Mouse (Mus musculus): Measurements from ENCODE around the gene Gm10031. TPM values are rescaled to one million over a fixed set of nuclear protein-coding genes. Genes with fewer than 3 reads are reported as not detected.

Gene Gm10031
- polyA plus RNA-seq, 1 experiment from 2014 or later: 0.14 TPM

- no peaks in the 10 kb centered on the region for H3K4me1 ChIP-seq (replicated peaks; ENCODE audit: control insufficient read depth, insufficient read depth, low read length)
- ATAC-seq (replicated peaks; ENCODE audit: low FRiP score) (no peak), DNase-seq (ENCODE audit: low spot score) (no peak)
- no peak overlapping the region for H3K4me2 ChIP-seq
- no peaks in the 10 kb centered on the region for H3K9me3 ChIP-seq (ENCODE audit: control insufficient read depth, low read length)
- no peak overlapping the region for H3K4me3 ChIP-seq (ENCODE audit: low read depth, low read length)
- H3K36me3 ChIP-seq (ENCODE audit: control insufficient read depth, insufficient read depth, low read length): no peaks in the 10 kb centered on the region
- H3K9ac ChIP-seq (ENCODE audit: low read depth, low read length): no peak overlapping the region
- WGBS: 74% methylated on average over 4 of the region's 4 CpGs
- H3K27me3 ChIP-seq (replicated peaks; ENCODE audit: control insufficient read depth, insufficient read depth, low read length): no peaks in the 10 kb centered on the region
- no peak overlapping the region for H3K27ac ChIP-seq (ENCODE audit: low read depth, low read length)
Measured at GRCm38 (mm10) chr1:156533911-156534310, 10.1 kb downstream of the Gm10031 start.

GRCm38 (mm10) chr1:156537031-156537430 is 13.2 kb downstream of the Gm10031 start:
- Histone ChIP-seq H3K4me2 (no peak overlapping the region), H3K4me1 (replicated peaks; ENCODE audit: control insufficient read depth, insufficient read depth, low read length) (no peaks in the 10 kb centered on the region; the same call in 1 of the 2 replicates), H3K4me3 (ENCODE audit: low read depth, low read length) (no peak overlapping the region), H3K9me3 (ENCODE audit: control insufficient read depth, low read length) (no peaks in the 10 kb centered on the region), H3K27me3 (replicated peaks; ENCODE audit: control insufficient read depth, insufficient read depth, low read length) (no peaks in the 10 kb centered on the region), H3K9ac (ENCODE audit: low read depth, low read length) (no peak overlapping the region), H3K36me3 (ENCODE audit: control insufficient read depth, insufficient read depth, low read length) (no peaks in the 10 kb centered on the region), H3K27ac (ENCODE audit: low read depth, low read length) (no peak overlapping the region)
- WGBS: 57% methylated on average over 2 of the region's 2 CpGs
- ATAC-seq (replicated peaks; ENCODE audit: low FRiP score): no peak
- no peak for DNase-seq (ENCODE audit: low spot score)

GRCm38 (mm10) chr1:156537701-156538100 is 13.9 kb downstream of the Gm10031 start:
- no peaks in the 10 kb centered on the region for H3K27me3 ChIP-seq (replicated peaks; ENCODE audit: control insufficient read depth, insufficient read depth, low read length)
- no peaks in the 10 kb centered on the region; the same call in 1 of the 2 replicates for H3K4me1 ChIP-seq (replicated peaks; ENCODE audit: control insufficient read depth, insufficient read depth, low read length)
- no peaks in the 10 kb centered on the region for H3K36me3 ChIP-seq (ENCODE audit: control insufficient read depth, insufficient read depth, low read length)
- H3K4me3 ChIP-seq (ENCODE audit: low read depth, low read length): no peak overlapping the region
- H3K9me3 ChIP-seq (ENCODE audit: control insufficient read depth, low read length): no peaks in the 10 kb centered on the region
- H3K27ac ChIP-seq (ENCODE audit: low read depth, low read length): no peak overlapping the region
- no peak overlapping the region for H3K9ac ChIP-seq (ENCODE audit: low read depth, low read length)
- no peak overlapping the region for H3K4me2 ChIP-seq
- WGBS: 75% methylated on average over 6 of the region's 6 CpGs
- ATAC-seq (replicated peaks; ENCODE audit: low FRiP score): no peak
- no peak for DNase-seq (ENCODE audit: low spot score)

DNA sequence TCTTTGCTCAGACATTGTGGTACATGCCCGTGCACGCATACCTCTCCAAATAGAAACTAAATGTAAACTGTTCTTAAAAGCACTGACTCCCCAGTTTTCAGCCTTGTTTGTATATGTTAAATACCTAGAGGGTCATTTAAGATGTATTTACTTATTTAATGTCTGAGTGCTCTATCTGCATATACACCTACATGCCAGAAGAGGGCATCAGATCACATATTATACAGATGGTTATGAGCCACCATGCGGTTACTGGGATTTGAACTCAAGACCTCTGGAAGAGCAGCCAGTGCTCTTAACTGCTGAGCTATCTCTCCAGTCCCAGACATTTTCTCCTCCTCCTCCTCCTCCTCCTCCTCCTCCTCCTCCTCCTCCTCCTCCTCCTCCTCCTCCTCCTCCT is 14.6 kb downstream of the Gm10031 start:
- Histone ChIP-seq H3K4me1 (replicated peaks; ENCODE audit: control insufficient read depth, insufficient read depth, low read length) (no peaks in the 10 kb centered on the region; the same call in 1 of the 2 replicates), H3K4me2 (no peak overlapping the region), H3K9me3 (ENCODE audit: control insufficient read depth, low read length) (no peaks in the 10 kb centered on the region), H3K27ac (ENCODE audit: low read depth, low read length) (no peak overlapping the region), H3K9ac (ENCODE audit: low read depth, low read length) (no peak overlapping the region), H3K27me3 (replicated peaks; ENCODE audit: control insufficient read depth, insufficient read depth, low read length) (no peaks in the 10 kb centered on the region), H3K36me3 (ENCODE audit: control insufficient read depth, insufficient read depth, low read length) (no peaks in the 10 kb centered on the region), H3K4me3 (ENCODE audit: low read depth, low read length) (no peak overlapping the region)
- ATAC-seq (replicated peaks; ENCODE audit: low FRiP score): no peak
- DNase-seq (ENCODE audit: low spot score): no peak
- 75% methylated on average over 3 of the region's 3 CpGs for WGBS

GRCm38 (mm10) chr1:156539787-156540560 is 16.2 kb downstream of the Gm10031 start:
- Histone ChIP-seq H3K4me3 (ENCODE audit: low read depth, low read length) (no peak overlapping the region), H3K9ac (ENCODE audit: low read depth, low read length) (no peak overlapping the region), H3K27ac (ENCODE audit: low read depth, low read length) (no peak overlapping the region), H3K9me3 (ENCODE audit: control insufficient read depth, low read length) (no peaks in the 10 kb centered on the region), H3K4me2 (no peak overlapping the region), H3K36me3 (ENCODE audit: control insufficient read depth, insufficient read depth, low read length) (no peaks in the 10 kb centered on the region), H3K27me3 (replicated peaks; ENCODE audit: control insufficient read depth, insufficient read depth, low read length) (no peaks in the 10 kb centered on the region), H3K4me1 (replicated peaks; ENCODE audit: control insufficient read depth, insufficient read depth, low read length) (no peaks in the 10 kb centered on the region; the same call in 1 of the 2 replicates)
- no peak for DNase-seq (ENCODE audit: low spot score)
- 45% methylated on average over 4 of the region's 4 CpGs for whole genome bisulfite sequencing
- no peak for ATAC-seq (replicated peaks; ENCODE audit: low FRiP score)

- ATAC-seq (replicated peaks; ENCODE audit: low FRiP score): no peak
- Histone ChIP-seq H3K27me3 (replicated peaks; ENCODE audit: control insufficient read depth, insufficient read depth, low read length) (no peaks in the 10 kb centered on the region), H3K36me3 (ENCODE audit: control insufficient read depth, insufficient read depth, low read length) (no peaks in the 10 kb centered on the region), H3K9me3 (ENCODE audit: control insufficient read depth, low read length) (no peaks in the 10 kb centered on the region), H3K4me3 (ENCODE audit: low read depth, low read length) (no peak overlapping the region), H3K9ac (ENCODE audit: low read depth, low read length) (no peak overlapping the region), H3K4me1 (replicated peaks; ENCODE audit: control insufficient read depth, insufficient read depth, low read length) (no peaks in the 10 kb centered on the region; the same call in 1 of the 2 replicates), H3K4me2 (peak overlapping the region; percentile 1), H3K27ac (ENCODE audit: low read depth, low read length) (no peak overlapping the region)
- WGBS: 23% methylated on average over 12 of the region's 12 CpGs
- DNase-seq (ENCODE audit: low spot score): no peak
Measured at GRCm38 (mm10) chr1:156543999-156544398, 20.2 kb downstream of the Gm10031 start.

DNA sequence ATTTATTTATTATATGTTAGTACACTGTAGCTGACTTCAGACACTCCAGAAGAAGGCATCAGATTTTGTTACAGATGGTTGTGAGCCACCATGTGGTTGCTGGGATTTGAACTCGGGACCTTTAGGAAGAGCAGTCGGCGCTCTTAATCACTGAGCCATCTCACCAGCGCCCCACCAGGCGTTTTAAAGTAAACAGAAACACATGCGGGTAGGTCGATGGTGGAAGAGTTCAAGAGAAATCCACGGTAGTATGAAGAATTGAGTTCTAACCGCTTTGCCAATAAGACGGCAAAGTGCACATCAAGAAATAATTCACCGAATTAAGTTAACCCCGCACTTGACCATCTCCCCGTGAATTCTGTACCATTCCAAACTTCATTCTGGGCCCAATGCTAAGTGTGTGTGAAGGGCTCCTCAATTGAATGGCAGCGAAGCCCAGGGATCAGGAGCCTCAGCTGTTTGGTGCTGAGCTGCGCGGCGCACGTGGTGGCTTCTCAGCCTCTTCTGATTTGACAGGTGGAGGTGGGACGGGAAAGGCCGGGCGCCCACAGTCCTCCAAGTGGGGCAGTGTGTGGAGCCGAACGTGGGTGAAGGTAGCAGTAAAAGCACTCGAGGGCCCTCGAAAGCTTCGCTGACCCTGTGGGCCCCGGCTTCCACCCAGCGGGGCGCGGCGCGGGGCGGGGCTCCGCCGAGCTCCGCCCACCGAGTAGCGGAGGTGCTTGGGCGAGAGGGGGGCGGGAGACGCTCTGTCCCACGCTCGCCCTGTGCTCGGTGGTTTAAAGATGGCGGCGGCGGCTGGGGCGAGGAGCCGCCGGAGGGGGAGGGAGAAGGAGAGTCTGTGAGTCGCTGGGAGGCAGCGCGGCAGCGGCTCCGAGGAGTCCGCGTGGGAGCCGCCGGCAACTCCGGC is 34.5 kb downstream of the Gm10031 start, which contains the start of gene Abl2:
TSS of gene Abl2 (plus strand) at position 763 of the 907 bp plus-strand sequence.
- peak; percentile 88 for DNase-seq (ENCODE audit: low spot score)
- Histone ChIP-seq H3K4me2 (peak within 1 kb of the TSS; percentile 77), H3K9me3 (ENCODE audit: control insufficient read depth, low read length) (no peaks in the 10 kb centered on the region), H3K36me3 (ENCODE audit: control insufficient read depth, insufficient read depth, low read length) (no peaks in the 10 kb centered on the region), H3K4me3 (ENCODE audit: low read depth, low read length) (peak within 1 kb of the TSS; percentile 94), H3K27ac (ENCODE audit: low read depth, low read length) (peak within 1 kb of the TSS; percentile 74), H3K27me3 (replicated peaks; ENCODE audit: control insufficient read depth, insufficient read depth, low read length) (no peaks in the 10 kb centered on the region), H3K4me1 (replicated peaks; ENCODE audit: control insufficient read depth, insufficient read depth, low read length) (peaks cover 7% of the 10 kb centered on the region; the same call in 1 of the 2 replicates), H3K9ac (ENCODE audit: low read depth, low read length) (peak within 1 kb of the TSS; percentile 97)
- ATAC-seq (replicated peaks; ENCODE audit: low FRiP score): peak; percentile 97
- WGBS: 10% methylated on average over 58 of the region's 60 CpGs

- Histone ChIP-seq H3K27me3 (replicated peaks; ENCODE audit: control insufficient read depth, insufficient read depth, low read length) (no peaks in the 10 kb centered on the region), H3K4me1 (replicated peaks; ENCODE audit: control insufficient read depth, insufficient read depth, low read length) (peaks cover 7% of the 10 kb centered on the region; the same call in 1 of the 2 replicates), H3K36me3 (ENCODE audit: control insufficient read depth, insufficient read depth, low read length) (no peaks in the 10 kb centered on the region), H3K9ac (ENCODE audit: low read depth, low read length) (peak overlapping the region; percentile 97), H3K27ac (ENCODE audit: low read depth, low read length) (peak overlapping the region; percentile 74), H3K4me2 (peak overlapping the region; percentile 77), H3K9me3 (ENCODE audit: control insufficient read depth, low read length) (no peaks in the 10 kb centered on the region), H3K4me3 (ENCODE audit: low read depth, low read length) (peak overlapping the region; percentile 94)
- ATAC-seq (replicated peaks; ENCODE audit: low FRiP score) (peak; percentile 44), DNase-seq (ENCODE audit: low spot score) (peak; percentile 73)
- WGBS: under 1% methylated on average over 51 of the region's 66 CpGs
Measured at GRCm38 (mm10) chr1:156558950-156559640, 35.3 kb downstream of the Gm10031 start.
